Mouse (Mus musculus): Measurements from ENCODE around the gene Gm13057. TPM values are rescaled to one million over a fixed set of nuclear protein-coding genes. Genes with fewer than 3 reads are reported as not detected.
"Not testable (repeated sequence)": the region's sequence is repeated elsewhere in the genome, so short reads cannot be mapped to it uniquely, and the experiment has no call there.

Gm13057 gene
- not detected for total RNA-seq (2021)
- long read RNA-seq, experiment 1, result 0 reads
- long read RNA-seq, experiment 2, result 0 reads

- DNase-seq, result not testable (repeated sequence)
These were observed at the start of gene Gm13057, which contains the start of gene BC080695 for GRCm38 (mm10) chr4:143551400-143551799. Gene Gm13057 (plus strand): TSS chr4:143551709. Gene BC080695 (plus strand): TSS chr4:143551700.

- no peak for DNase-seq
These were observed 40.5 kb upstream of the Gm13057 start, which contains the start of gene Gm13043 for GRCm38 (mm10) chr4:143511043-143511442. Gene Gm13043 (plus strand): TSS chr4:143511343.

GRCm38 (mm10) chr4:143535654-143536053 lies 15.9 kb upstream of the Gm13057 start, which contains the start of gene Gm13040:
Gene Gm13040 (plus strand): TSS chr4:143535954.
- DNase-seq, result not testable (repeated sequence)

Other genes with a start within 250 kb of the Gm13057 start
- not detected for gene Lrrc38, start 202.0 kb upstream of the Gm13057 start, total RNA-seq (2021)
- not detected for gene Pramel1, start 157.3 kb upstream of the Gm13057 start, total RNA-seq (2021)
- 1 to 10 TPM; 8.7 to 9.0 TPM for gene Pramef8, start 139.3 kb upstream of the Gm13057 start, total RNA-seq (2021)
- not detected for gene Oog4, start 101.4 kb upstream of the Gm13057 start, total RNA-seq (2021)
- gene Gm13043, start 40.4 kb upstream of the Gm13057 start, total RNA-seq (2021), result not detected
- not detected for gene Gm13040, start 15.8 kb upstream of the Gm13057 start, total RNA-seq (2021)
- not detected for gene BC080695, start within 50 bp of the Gm13057 start, total RNA-seq (2021)
- gene Gm13083, start 63.3 kb downstream of the Gm13057 start, total RNA-seq (2021), result not detected
- not detected for gene Gm13088, start 105.5 kb downstream of the Gm13057 start, total RNA-seq (2021)
- not detected for gene Gm13089, start 151.0 kb downstream of the Gm13057 start, total RNA-seq (2021)
- not detected for gene Gm13078, start 167.7 kb downstream of the Gm13057 start, total RNA-seq (2021)
- gene Gm13023, start 237.6 kb downstream of the Gm13057 start, total RNA-seq (2021), result not detected